Mouse (Mus musculus): Measurements from ENCODE around the gene Mipol1. TPM values are rescaled to one million over a fixed set of nuclear protein-coding genes. Genes with fewer than 3 reads are reported as not detected.
A peak's percentile ranks its signal among the peaks of the same experiment; 100 is the strongest.
"Not testable (repeated sequence)": the region's sequence is repeated elsewhere in the genome, so short reads cannot be mapped to it uniquely, and the experiment has no call there.

Mipol1 gene
- polyA plus RNA-seq, 1 experiment from 2014 or later = 5.6 TPM

GRCm38 (mm10) chr12:57198269-57198668 is 32.0 kb upstream of the Mipol1 start:
- Histone ChIP-seq H3K36me3 (ENCODE audit: control insufficient read depth, insufficient read depth, low read length) (no peaks in the 10 kb centered on the region), H3K4me2 (ENCODE audit: low read length) (no peak overlapping the region), H3K4me1 (ENCODE audit: control insufficient read depth, insufficient read depth, low read depth, low read length) (peaks cover 3% of the 10 kb centered on the region), H3K9me3 (ENCODE audit: control insufficient read depth, low read length) (no peaks in the 10 kb centered on the region), H3K9ac (ENCODE audit: low read depth, low read length) (no peak overlapping the region), H3K4me3 (ENCODE audit: low read length) (no peak overlapping the region), H3K27me3 (replicated peaks; ENCODE audit: control insufficient read depth, insufficient read depth, low read length) (peaks cover 13% of the 10 kb centered on the region), H3K27ac (ENCODE audit: low read depth, low read length) (no peak overlapping the region)
- ATAC-seq = no peak

- H3K4me2 ChIP-seq (ENCODE audit: low read length) = no peak overlapping the region
- H3K27me3 ChIP-seq (replicated peaks; ENCODE audit: control insufficient read depth, insufficient read depth, low read length) = peaks cover 13% of the 10 kb centered on the region
- H3K4me3 ChIP-seq (ENCODE audit: low read length) = no peak overlapping the region
- H3K27ac ChIP-seq (ENCODE audit: low read depth, low read length) = no peak overlapping the region
- H3K36me3 ChIP-seq (ENCODE audit: control insufficient read depth, insufficient read depth, low read length) = no peaks in the 10 kb centered on the region
- no peaks in the 10 kb centered on the region for H3K9me3 ChIP-seq (ENCODE audit: control insufficient read depth, low read length)
- H3K4me1 ChIP-seq (ENCODE audit: control insufficient read depth, insufficient read depth, low read depth, low read length) = peaks cover 3% of the 10 kb centered on the region
- ATAC-seq = no peak
- 96% methylated on average over 2 of the region's 2 CpGs for WGBS
- no peak overlapping the region for H3K9ac ChIP-seq (ENCODE audit: low read depth, low read length)
Measured at GRCm38 (mm10) chr12:57199427-57199826, 30.8 kb upstream of the Mipol1 start.

- no peak for ATAC-seq
- Histone ChIP-seq H3K4me3 (ENCODE audit: low read length) (no peak overlapping the region), H3K36me3 (ENCODE audit: control insufficient read depth, insufficient read depth, low read length) (no peaks in the 10 kb centered on the region), H3K9ac (ENCODE audit: low read depth, low read length) (no peak overlapping the region), H3K4me2 (ENCODE audit: low read length) (no peak overlapping the region), H3K4me1 (ENCODE audit: control insufficient read depth, insufficient read depth, low read depth, low read length) (peaks cover 2% of the 10 kb centered on the region), H3K27ac (ENCODE audit: low read depth, low read length) (no peak overlapping the region), H3K27me3 (replicated peaks; ENCODE audit: control insufficient read depth, insufficient read depth, low read length) (peaks cover 12% of the 10 kb centered on the region), H3K9me3 (ENCODE audit: control insufficient read depth, low read length) (no peaks in the 10 kb centered on the region)
- 94% methylated on average over 3 of the region's 3 CpGs for WGBS
Measured at GRCm38 (mm10) chr12:57201901-57202300, 28.3 kb upstream of the Mipol1 start.

- WGBS = 91% methylated on average over 4 of the region's 4 CpGs
Measured at GRCm38 (mm10) chr12:57204276-57204851, 25.9 kb upstream of the Mipol1 start.

GRCm38 (mm10) chr12:57211353-57212311 is 18.6 kb upstream of the Mipol1 start:
- H3K4me2 ChIP-seq (ENCODE audit: low read length) = peak overlapping the region; percentile 88
- 7% methylated on average over 30 of the region's 30 CpGs for WGBS
- ATAC-seq = peak; percentile 89

More at GRCm38 (mm10) chr12:57204276-57204851, 25.9 kb upstream of the Mipol1 start:
- Histone ChIP-seq H3K9me3 (ENCODE audit: control insufficient read depth, low read length) (no peaks in the 10 kb centered on the region), H3K4me2 (ENCODE audit: low read length) (no peak overlapping the region), H3K27ac (ENCODE audit: low read depth, low read length) (no peak overlapping the region), H3K4me1 (ENCODE audit: control insufficient read depth, insufficient read depth, low read depth, low read length) (no peaks in the 10 kb centered on the region), H3K9ac (ENCODE audit: low read depth, low read length) (no peak overlapping the region), H3K27me3 (replicated peaks; ENCODE audit: control insufficient read depth, insufficient read depth, low read length) (no peaks in the 10 kb centered on the region), H3K4me3 (ENCODE audit: low read length) (no peak overlapping the region), H3K36me3 (ENCODE audit: control insufficient read depth, insufficient read depth, low read length) (no peaks in the 10 kb centered on the region)
- no peak for ATAC-seq

GRCm38 (mm10) chr12:57212463-57212862 is 17.8 kb upstream of the Mipol1 start:
- 79% methylated on average over 5 of the region's 5 CpGs for WGBS
- not testable (repeated sequence) for H3K9me3 ChIP-seq (ENCODE audit: control insufficient read depth, low read length); H3K36me3 ChIP-seq (ENCODE audit: control insufficient read depth, insufficient read depth, low read length); H3K27me3 ChIP-seq (replicated peaks; ENCODE audit: control insufficient read depth, insufficient read depth, low read length); H3K27ac ChIP-seq (ENCODE audit: low read depth, low read length); H3K9ac ChIP-seq (ENCODE audit: low read depth, low read length); H3K4me2 ChIP-seq (ENCODE audit: low read length); H3K4me1 ChIP-seq (ENCODE audit: control insufficient read depth, insufficient read depth, low read depth, low read length); H3K4me3 ChIP-seq (ENCODE audit: low read length)
- ATAC-seq = peak; percentile 44; the same call in 1 of the 2 replicates

More at GRCm38 (mm10) chr12:57211353-57212311, 18.6 kb upstream of the Mipol1 start:
- Histone ChIP-seq H3K36me3 (ENCODE audit: control insufficient read depth, insufficient read depth, low read length) (no peaks in the 10 kb centered on the region), H3K27ac (ENCODE audit: low read depth, low read length) (no peak overlapping the region), H3K4me1 (ENCODE audit: control insufficient read depth, insufficient read depth, low read depth, low read length) (peaks cover 4% of the 10 kb centered on the region; the same call in 1 of the 2 replicates), H3K4me3 (ENCODE audit: low read length) (peak overlapping the region; percentile 54), H3K9ac (ENCODE audit: low read depth, low read length) (peak overlapping the region; percentile 65), H3K9me3 (ENCODE audit: control insufficient read depth, low read length) (no peaks in the 10 kb centered on the region), H3K27me3 (replicated peaks; ENCODE audit: control insufficient read depth, insufficient read depth, low read length) (no peaks in the 10 kb centered on the region)

- Histone ChIP-seq H3K27me3 (replicated peaks; ENCODE audit: control insufficient read depth, insufficient read depth, low read length) (no peaks in the 10 kb centered on the region), H3K4me2 (ENCODE audit: low read length) (no peak overlapping the region), H3K36me3 (ENCODE audit: control insufficient read depth, insufficient read depth, low read length) (no peaks in the 10 kb centered on the region), H3K4me1 (ENCODE audit: control insufficient read depth, insufficient read depth, low read depth, low read length) (peaks cover 3% of the 10 kb centered on the region; the same call in 1 of the 2 replicates), H3K9ac (ENCODE audit: low read depth, low read length) (no peak overlapping the region), H3K9me3 (ENCODE audit: control insufficient read depth, low read length) (no peaks in the 10 kb centered on the region), H3K27ac (ENCODE audit: low read depth, low read length) (no peak overlapping the region), H3K4me3 (ENCODE audit: low read length) (no peak overlapping the region)
- WGBS = 91% methylated on average over 9 of the region's 9 CpGs
- no peak for ATAC-seq
Measured at GRCm38 (mm10) chr12:57226411-57226810, 3.8 kb upstream of the Mipol1 start.

GRCm38 (mm10) chr12:57227776-57228175 is 2.5 kb upstream of the Mipol1 start:
- WGBS = 82% methylated on average over 4 of the region's 8 CpGs
- Histone ChIP-seq H3K27ac (ENCODE audit: low read depth, low read length) (no peak overlapping the region), H3K9me3 (ENCODE audit: control insufficient read depth, low read length) (no peaks in the 10 kb centered on the region), H3K27me3 (replicated peaks; ENCODE audit: control insufficient read depth, insufficient read depth, low read length) (no peaks in the 10 kb centered on the region), H3K4me3 (ENCODE audit: low read length) (no peak overlapping the region), H3K4me1 (ENCODE audit: control insufficient read depth, insufficient read depth, low read depth, low read length) (peaks cover 3% of the 10 kb centered on the region; the same call in 1 of the 2 replicates), H3K9ac (ENCODE audit: low read depth, low read length) (no peak overlapping the region), H3K4me2 (ENCODE audit: low read length) (no peak overlapping the region), H3K36me3 (ENCODE audit: control insufficient read depth, insufficient read depth, low read length) (no peaks in the 10 kb centered on the region)
- ATAC-seq = no peak

GRCm38 (mm10) chr12:57229703-57230102 is 524 bp upstream of the Mipol1 start:
- H3K27me3 ChIP-seq (replicated peaks; ENCODE audit: control insufficient read depth, insufficient read depth, low read length) = no peaks in the 10 kb centered on the region
- ATAC-seq = peak; percentile 9

More at GRCm38 (mm10) chr12:57229703-57230102, 524 bp upstream of the Mipol1 start:
- no peaks in the 10 kb centered on the region for H3K36me3 ChIP-seq (ENCODE audit: control insufficient read depth, insufficient read depth, low read length)
- peak overlapping the region; percentile 74 for H3K4me3 ChIP-seq (ENCODE audit: low read length)
- peak overlapping the region; percentile 80 for H3K9ac ChIP-seq (ENCODE audit: low read depth, low read length)
- peaks cover 3% of the 10 kb centered on the region; the same call in 1 of the 2 replicates for H3K4me1 ChIP-seq (ENCODE audit: control insufficient read depth, insufficient read depth, low read depth, low read length)
- H3K27ac ChIP-seq (ENCODE audit: low read depth, low read length) = peak overlapping the region; percentile 79
- 35% methylated on average over 4 of the region's 4 CpGs for WGBS
- H3K4me2 ChIP-seq (ENCODE audit: low read length) = peak overlapping the region; percentile 59
- no peaks in the 10 kb centered on the region for H3K9me3 ChIP-seq (ENCODE audit: control insufficient read depth, low read length)

Measured in hindbrain, embryonic 16.5 days (tissue).